Mouse (Mus musculus): ENCODE measurements around the gene Robo3. TPM values are rescaled to one million over a fixed set of nuclear protein-coding genes. Genes with fewer than 3 reads are reported as not detected.

Robo3 gene
- polyA plus RNA-seq, 1 experiment from 2014 or later, result 0.12 TPM

DNA sequence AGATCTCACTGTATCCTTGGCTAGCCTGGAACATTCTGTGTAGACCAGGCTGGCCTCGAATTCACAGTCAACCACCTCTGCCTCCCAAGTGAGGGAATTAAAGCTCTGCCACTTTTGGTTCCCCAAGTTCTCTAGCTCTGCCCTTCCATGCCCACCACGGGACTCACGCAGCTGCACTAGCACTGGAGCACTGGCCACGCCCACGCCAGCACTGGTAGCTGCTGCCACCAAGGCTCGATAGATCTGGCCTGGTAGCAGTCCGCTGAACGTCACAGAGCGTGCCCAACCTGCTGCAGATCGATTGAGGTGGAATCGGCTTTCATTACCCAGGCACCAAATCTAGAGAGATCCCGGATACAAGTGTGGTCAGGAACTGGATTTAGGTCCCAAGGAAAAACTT lies 11.8 kb downstream of the Robo3 start:
- DNase-seq (no peak), ATAC-seq (ENCODE audit: low read depth) (peak; percentile 22; the same call in 1 of the 2 replicates)
- Histone ChIP-seq H3K4me1 (replicated peaks) (peaks cover 9% of the 10 kb centered on the region), H3K4me2 (peak overlapping the region; percentile 62), H3K36me3 (no peaks in the 10 kb centered on the region), H3K9me3 (replicated peaks) (no peaks in the 10 kb centered on the region), H3K27ac (no peak overlapping the region), H3K9ac (no peak overlapping the region), H3K27me3 (peaks cover 16% of the 10 kb centered on the region; the same call in 1 of the 2 replicates), H3K4me3 (replicated peaks) (peak overlapping the region; percentile 38)
- 22% methylated on average over 12 of the region's 12 CpGs for WGBS (ENCODE audit: insufficient replicate concordance)

DNA sequence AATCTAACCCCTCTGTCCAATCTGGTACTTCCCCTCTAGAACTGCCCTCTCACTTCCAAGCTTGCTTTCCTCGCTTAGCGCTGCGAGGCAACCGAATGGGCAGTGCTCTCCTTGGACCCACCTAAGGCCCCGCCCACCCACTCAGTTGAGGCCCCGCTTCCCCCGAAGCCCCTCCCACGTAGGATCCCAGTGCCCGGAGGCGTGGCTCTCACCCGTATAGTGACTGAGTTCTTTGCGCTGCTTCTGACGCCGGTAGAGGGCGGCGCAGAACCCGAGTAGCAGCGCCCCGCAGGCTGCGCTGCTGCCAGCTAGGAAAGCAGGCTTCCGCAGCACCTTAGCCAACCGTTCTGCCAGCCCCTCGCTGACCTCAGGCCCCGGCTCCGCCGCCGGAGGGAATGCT lies 12.4 kb downstream of the Robo3 start:
- H3K4me3 ChIP-seq (replicated peaks), result peak overlapping the region; percentile 38
- peaks cover 16% of the 10 kb centered on the region; the same call in 1 of the 2 replicates for H3K27me3 ChIP-seq
- H3K9me3 ChIP-seq (replicated peaks), result no peaks in the 10 kb centered on the region
- H3K9ac ChIP-seq, result no peak overlapping the region
- H3K27ac ChIP-seq, result no peak overlapping the region
- DNase-seq (peak; percentile 69), ATAC-seq (ENCODE audit: low read depth) (peak; percentile 86)
- WGBS (ENCODE audit: insufficient replicate concordance), result under 1% methylated on average over 27 of the region's 27 CpGs
- H3K4me1 ChIP-seq (replicated peaks), result peaks cover 9% of the 10 kb centered on the region
- H3K36me3 ChIP-seq, result no peaks in the 10 kb centered on the region
- peak overlapping the region; percentile 62 for H3K4me2 ChIP-seq

DNA sequence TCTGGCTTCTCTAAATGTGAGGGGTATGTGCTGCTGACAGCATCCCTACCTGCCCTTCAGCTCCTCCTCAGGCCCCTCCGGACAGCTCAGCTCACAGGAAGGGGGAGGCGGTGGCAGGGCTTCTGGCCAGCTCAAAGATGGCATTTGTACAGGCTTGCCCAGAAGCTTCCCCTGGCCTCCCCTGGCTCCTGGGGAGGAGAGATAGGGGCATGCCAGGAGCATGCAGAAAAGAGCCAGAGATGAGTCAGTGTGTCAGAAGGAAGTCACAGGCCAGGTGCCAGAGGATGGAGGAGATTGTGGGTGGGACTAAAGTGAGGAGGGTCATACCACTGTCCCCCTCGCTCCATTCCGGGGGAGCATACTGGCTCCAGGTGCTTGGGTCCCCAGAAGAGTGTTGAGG lies 14.3 kb downstream of the Robo3 start:
- Histone ChIP-seq H3K4me3 (replicated peaks) (no peak overlapping the region), H3K9ac (no peak overlapping the region), H3K4me1 (replicated peaks) (peaks cover 9% of the 10 kb centered on the region), H3K9me3 (replicated peaks) (no peaks in the 10 kb centered on the region), H3K36me3 (no peaks in the 10 kb centered on the region), H3K27ac (no peak overlapping the region), H3K4me2 (no peak overlapping the region), H3K27me3 (peaks cover 14% of the 10 kb centered on the region; the same call in 1 of the 2 replicates)
- DNase-seq (no peak), ATAC-seq (ENCODE audit: low read depth) (no peak)
- 72% methylated on average over 4 of the region's 4 CpGs for WGBS (ENCODE audit: insufficient replicate concordance)

GRCm38 (mm10) chr9:37414666-37415065 lies 18.4 kb downstream of the Robo3 start:
- H3K9me3 ChIP-seq (replicated peaks), result no peaks in the 10 kb centered on the region
- 47% methylated on average over 3 of the region's 3 CpGs for WGBS (ENCODE audit: insufficient replicate concordance)
- no peak for DNase-seq
- H3K4me2 ChIP-seq, result no peak overlapping the region
- 0 out of 2 replicates have a peak, but pooled peaks cover 3% of the 10 kb centered on the region for H3K27me3 ChIP-seq
- H3K36me3 ChIP-seq, result no peaks in the 10 kb centered on the region
- H3K4me1 ChIP-seq (replicated peaks), result no peaks in the 10 kb centered on the region
- H3K9ac ChIP-seq, result no peak overlapping the region
- H3K27ac ChIP-seq, result no peak overlapping the region
- no peak for ATAC-seq (ENCODE audit: low read depth)
- no peak overlapping the region for H3K4me3 ChIP-seq (replicated peaks)

DNA sequence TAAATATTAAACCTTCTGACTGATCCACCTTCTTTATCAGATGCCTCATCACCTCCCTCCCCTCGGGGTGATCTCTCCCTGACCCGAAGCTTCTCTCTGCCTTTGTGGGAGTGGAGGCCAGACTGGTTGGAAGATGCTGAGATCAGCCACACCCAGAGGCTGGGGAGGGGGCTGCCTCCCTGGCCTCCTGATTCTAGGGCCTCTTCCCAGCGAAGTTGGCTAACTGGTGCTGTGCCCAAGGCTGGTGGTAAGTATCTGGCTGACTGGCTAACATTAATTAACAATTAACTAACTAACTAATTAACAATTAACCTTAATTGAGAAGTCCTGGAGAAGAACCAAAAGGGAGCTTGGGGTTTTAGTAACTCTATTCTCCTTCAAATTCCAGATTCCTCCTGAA lies 20.1 kb downstream of the Robo3 start:
- 49% methylated on average over 3 of the region's 3 CpGs for WGBS (ENCODE audit: insufficient replicate concordance)
- Histone ChIP-seq H3K27me3 (peaks cover 12% of the 10 kb centered on the region), H3K9ac (no peak overlapping the region), H3K27ac (no peak overlapping the region), H3K4me1 (replicated peaks) (no peaks in the 10 kb centered on the region), H3K4me3 (replicated peaks) (no peak overlapping the region), H3K9me3 (replicated peaks) (no peaks in the 10 kb centered on the region), H3K4me2 (no peak overlapping the region), H3K36me3 (no peaks in the 10 kb centered on the region)
- DNase-seq (no peak), ATAC-seq (ENCODE audit: low read depth) (no peak)

GRCm38 (mm10) chr9:37409698-37410445 lies 23.2 kb downstream of the Robo3 start:
- H3K9ac ChIP-seq, result no peak overlapping the region
- H3K4me2 ChIP-seq, result no peak overlapping the region
- peaks cover 15% of the 10 kb centered on the region for H3K27me3 ChIP-seq
- no peak for DNase-seq
- H3K36me3 ChIP-seq, result no peaks in the 10 kb centered on the region
- H3K4me3 ChIP-seq (replicated peaks), result no peak overlapping the region
- ATAC-seq (ENCODE audit: low read depth), result no peak
- no peaks in the 10 kb centered on the region for H3K9me3 ChIP-seq (replicated peaks)
- 54% methylated on average over 8 of the region's 8 CpGs for WGBS (ENCODE audit: insufficient replicate concordance)
- H3K4me1 ChIP-seq (replicated peaks), result no peaks in the 10 kb centered on the region
- H3K27ac ChIP-seq, result no peak overlapping the region

GRCm38 (mm10) chr9:37407850-37408502 lies 25.1 kb downstream of the Robo3 start:
- 24% methylated on average over 19 of the region's 19 CpGs for WGBS (ENCODE audit: insufficient replicate concordance)
- Histone ChIP-seq H3K36me3 (no peaks in the 10 kb centered on the region), H3K4me2 (no peak overlapping the region), H3K9me3 (replicated peaks) (no peaks in the 10 kb centered on the region), H3K9ac (no peak overlapping the region), H3K4me3 (replicated peaks) (no peak overlapping the region), H3K27ac (no peak overlapping the region), H3K27me3 (peaks cover 15% of the 10 kb centered on the region), H3K4me1 (replicated peaks) (no peaks in the 10 kb centered on the region)
- DNase-seq (no peak), ATAC-seq (ENCODE audit: low read depth) (no peak)

DNA sequence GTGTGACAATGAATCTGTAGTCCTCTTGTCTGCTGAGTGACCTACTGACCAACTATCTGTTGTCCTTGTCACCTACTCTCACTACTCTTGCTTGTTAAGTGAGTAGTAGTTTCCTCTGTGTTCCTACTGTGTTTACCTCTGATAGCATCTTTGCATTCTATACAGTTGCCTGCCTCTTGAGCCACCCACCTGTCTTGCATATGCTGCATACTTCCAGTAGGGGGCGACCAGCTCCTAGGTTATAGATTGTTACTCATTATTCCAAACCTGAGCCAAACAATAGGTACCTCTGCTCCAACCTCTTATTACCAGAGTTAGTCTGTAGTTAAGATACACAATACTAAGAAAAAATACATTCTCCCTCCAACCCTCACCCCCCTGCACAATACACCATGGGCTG lies 26.7 kb downstream of the Robo3 start:
- H3K4me3 ChIP-seq (replicated peaks), result no peak overlapping the region
- no peak for ATAC-seq (ENCODE audit: low read depth)
- no peak for DNase-seq

DNA sequence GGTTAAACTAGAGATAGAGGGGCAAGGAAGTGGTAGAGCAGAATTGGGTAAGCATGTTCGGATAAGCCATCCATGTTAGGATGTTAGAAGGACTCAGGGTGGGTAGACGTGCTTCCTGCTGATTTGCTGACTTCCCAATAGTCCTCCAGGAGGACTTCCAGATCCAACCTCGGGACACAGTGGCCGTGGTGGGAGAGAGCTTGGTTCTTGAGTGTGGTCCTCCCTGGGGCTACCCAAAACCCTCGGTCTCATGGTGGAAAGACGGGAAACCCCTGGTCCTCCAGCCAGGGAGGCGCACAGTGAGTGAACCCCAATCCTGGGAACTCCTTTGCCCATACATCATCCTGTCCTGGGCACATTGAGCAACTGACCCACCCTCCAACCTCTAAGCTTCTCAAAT lies 30.0 kb downstream of the Robo3 start:
- no peak for DNase-seq
- ATAC-seq (ENCODE audit: low read depth), result no peak
- H3K9ac ChIP-seq, result no peak overlapping the region
- H3K4me3 ChIP-seq (replicated peaks), result no peak overlapping the region
- H3K36me3 ChIP-seq, result no peaks in the 10 kb centered on the region
- no peak overlapping the region for H3K27ac ChIP-seq
- H3K9me3 ChIP-seq (replicated peaks), result no peaks in the 10 kb centered on the region
- H3K4me1 ChIP-seq (replicated peaks), result no peaks in the 10 kb centered on the region
- H3K4me2 ChIP-seq, result no peak overlapping the region
- H3K27me3 ChIP-seq, result peaks cover 5% of the 10 kb centered on the region
- 56% methylated on average over 7 of the region's 7 CpGs for WGBS (ENCODE audit: insufficient replicate concordance)

More for the DNA sequence above, 26.7 kb downstream of the Robo3 start:
- H3K9me3 ChIP-seq (replicated peaks), result no peaks in the 10 kb centered on the region
- no peak overlapping the region for H3K9ac ChIP-seq
- no peak overlapping the region for H3K27ac ChIP-seq
- no peak overlapping the region for H3K4me2 ChIP-seq
- no peaks in the 10 kb centered on the region for H3K4me1 ChIP-seq (replicated peaks)
- 0% methylated on average over 1 of the region's 1 CpGs for WGBS (ENCODE audit: insufficient replicate concordance)
- H3K27me3 ChIP-seq, result peaks cover 15% of the 10 kb centered on the region
- H3K36me3 ChIP-seq, result no peaks in the 10 kb centered on the region

DNA sequence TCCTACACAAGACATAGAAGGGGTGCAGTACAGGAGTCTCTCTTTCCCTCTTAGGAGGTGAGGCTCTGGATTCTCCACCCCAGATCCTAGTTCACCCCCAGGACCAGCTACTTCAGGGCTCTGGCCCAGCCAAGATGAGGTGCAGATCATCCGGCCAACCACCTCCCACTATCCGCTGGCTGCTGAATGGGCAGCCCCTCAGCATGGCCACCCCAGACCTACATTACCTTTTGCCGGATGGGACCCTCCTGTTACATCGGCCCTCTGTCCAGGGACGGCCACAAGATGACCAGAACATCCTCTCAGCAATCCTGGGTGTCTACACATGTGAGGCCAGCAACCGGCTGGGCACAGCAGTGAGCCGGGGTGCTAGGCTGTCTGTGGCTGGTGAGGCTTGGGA lies 30.5 kb downstream of the Robo3 start:
- Histone ChIP-seq H3K4me2 (0 out of 2 replicates have a peak overlapping the region, but pooled peaks have one; percentile 4), H3K4me1 (replicated peaks) (no peaks in the 10 kb centered on the region), H3K27me3 (peaks cover under 1% of the 10 kb centered on the region; the same call in 1 of the 2 replicates), H3K36me3 (no peaks in the 10 kb centered on the region), H3K4me3 (replicated peaks) (no peak overlapping the region), H3K9ac (no peak overlapping the region; the same call in 1 of the 2 replicates), H3K27ac (no peak overlapping the region), H3K9me3 (replicated peaks) (no peaks in the 10 kb centered on the region)
- DNase-seq (no peak), ATAC-seq (ENCODE audit: low read depth) (no peak)
- 68% methylated on average over 7 of the region's 7 CpGs for WGBS (ENCODE audit: insufficient replicate concordance)

DNA sequence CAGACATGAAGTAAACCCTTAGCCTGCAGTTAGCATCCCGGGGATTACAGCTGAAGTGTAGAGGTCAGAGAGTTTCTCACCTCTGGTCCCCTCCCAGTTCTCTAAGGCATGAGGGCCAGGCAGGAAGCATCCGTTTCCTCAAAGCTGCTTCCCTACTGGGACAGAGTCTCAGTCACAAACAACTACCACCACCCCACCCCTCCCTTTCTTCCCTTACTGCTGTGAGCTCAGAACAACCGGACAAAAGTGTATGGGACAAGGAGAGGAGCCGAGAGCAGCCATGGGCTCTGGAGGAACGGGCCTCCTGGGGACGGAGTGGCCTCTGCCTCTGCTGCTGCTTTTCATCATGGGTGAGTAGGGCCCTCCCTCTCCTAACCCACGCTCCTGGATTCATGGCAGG lies 31.2 kb downstream of the Robo3 start, which contains the start of gene Robo4:
Robo4 (plus strand) TSS at position 96 of the 400 bp plus-strand sequence.
- ATAC-seq (ENCODE audit: low read depth) (0 out of 2 replicates have a peak, but pooled peaks have one; percentile 34), DNase-seq (no peak)
- no peaks in the 10 kb centered on the region; the same call in 1 of the 2 replicates for H3K27me3 ChIP-seq
- 0 out of 2 replicates have a peak within 1 kb of the TSS, but pooled peaks have one; percentile 4 for H3K4me2 ChIP-seq
- WGBS (ENCODE audit: insufficient replicate concordance), result 7% methylated on average over 7 of the region's 7 CpGs
- H3K36me3 ChIP-seq, result no peaks in the 10 kb centered on the region
- H3K27ac ChIP-seq, result no peak within 1 kb of the TSS
- no peaks in the 10 kb centered on the region for H3K4me1 ChIP-seq (replicated peaks)
- no peak within 1 kb of the TSS; the same call in 1 of the 2 replicates for H3K9ac ChIP-seq
- H3K4me3 ChIP-seq (replicated peaks), result no peak within 1 kb of the TSS
- H3K9me3 ChIP-seq (replicated peaks), result no peaks in the 10 kb centered on the region

All from liver, embryonic 13.5 days (tissue).